Mouse (Mus musculus) gastrocnemius, postnatal 10 days (tissue): ENCODE measurements around the gene Actg2. TPM values are rescaled to one million over a fixed set of nuclear protein-coding genes. Genes with fewer than 3 reads are reported as not detected.
A peak's percentile ranks its signal among the peaks of the same experiment; 100 is the strongest.

ENCODE experiments used
- DNase-seq: peaks from one replicate; pipeline ENCODE4 v3.0.0; 2021; ENCODE audit warnings: mixed read lengths
- total RNA-seq, 2 experiments: library from RNA; stranded (reverse); gene quantifications; 2 replicates each; pipeline ENCODE4 v1.2.3; 2021

Gene Actg2
- total RNA-seq, 2 experiments from 2014 or later = 3.6 to 5.3 TPM

GRCm38 (mm10) chr6:83479193-83479592, 56.9 kb downstream of the Actg2 start:
- DNase-seq = no peak

GRCm38 (mm10) chr6:83478628-83479027, 57.4 kb downstream of the Actg2 start:
- DNase-seq = no peak

GRCm38 (mm10) chr6:83478217-83478616, 57.8 kb downstream of the Actg2 start:
- DNase-seq = no peak

- no peak for DNase-seq
These were observed 60.6 kb downstream of the Actg2 start for GRCm38 (mm10) chr6:83475431-83475830.

- peak; percentile 70 for DNase-seq
These were observed 62.8 kb downstream of the Actg2 start for GRCm38 (mm10) chr6:83473240-83473639.

GRCm38 (mm10) chr6:83471739-83472138, 64.3 kb downstream of the Actg2 start:
- no peak for DNase-seq

- no peak for DNase-seq
These were observed 72.1 kb downstream of the Actg2 start for GRCm38 (mm10) chr6:83464011-83464410.

Other genes starting within 250 kb of the Actg2 start
- 1 to 10 TPM; 5.0 to 8.0 TPM for gene Mthfd2, start 210.4 kb downstream of the Actg2 start, total RNA-seq
- 10 to 100 TPM; 19.7 to 26.0 TPM for gene Mob1a, start 210.2 kb downstream of the Actg2 start, total RNA-seq
- 100 to 1,000 TPM; 175 to 186 TPM for gene Bola3, start 187.1 kb downstream of the Actg2 start, total RNA-seq
- gene Tet3, start 77.2 kb downstream of the Actg2 start, total RNA-seq = 10 to 100 TPM; 41.5 to 47.0 TPM
- gene Dguok, start 29.3 kb downstream of the Actg2 start, total RNA-seq = 10 to 100 TPM; 22.3 to 29.4 TPM
- 10 to 100 TPM in 1 of 2 experiments, 1 to 10 TPM in 1; 9.8 to 10.7 TPM for gene Stambp, start 36.5 kb upstream of the Actg2 start, total RNA-seq
- gene Clec4f, start 119.9 kb upstream of the Actg2 start, total RNA-seq = under 1 TPM in 1 of 2 experiments, not detected in 1; 0.32 TPM
- not detected for gene Cd207, start 141.6 kb upstream of the Actg2 start, total RNA-seq
- gene Vax2, start 175.0 kb upstream of the Actg2 start, total RNA-seq = not detected
- not detected for gene Atp6v1b1, start 206.7 kb upstream of the Actg2 start, total RNA-seq
- gene Ankrd53, start 226.4 kb upstream of the Actg2 start, total RNA-seq = not detected
- 10 to 100 TPM; 44.6 to 49.5 TPM for gene Tex261, start 239.5 kb upstream of the Actg2 start, total RNA-seq